Mouse (Mus musculus) liver, embryonic 12.5 days (tissue): ENCODE data around the gene Lpcat2b. TPM values are rescaled to one million over a fixed set of nuclear protein-coding genes. Genes with fewer than 3 reads are reported as not detected.
A peak's percentile ranks its signal among the peaks of the same experiment; 100 is the strongest.

Experiments
- ATAC-seq: fragments of 200-750 bp; cut with Nextera tagmentation; 2 replicates; pipeline ENCODE4 v1.8.0; 2017; ENCODE audit warnings: moderate number of reproducible peaks, mild to moderate bottlenecking, moderate library complexity
- H3K27ac ChIP-seq: fragments of 300-500 bp; sonication (generic); 2 replicates; pipeline ENCODE4 v1.5.1; 2016; ENCODE audit warnings: mild to moderate bottlenecking
- H3K27me3 ChIP-seq: fragments of 300-500 bp; sonication (generic); replicated peaks from 2 replicates; pipeline ENCODE4 v1.6.1; 2016; ENCODE audit warnings: mild to moderate bottlenecking, moderate library complexity
- H3K36me3 ChIP-seq: fragments of 300-500 bp; sonication (generic); 2 replicates; pipeline ENCODE4 v1.6.1; 2016; ENCODE audit warnings: mild to moderate bottlenecking, moderate library complexity
- H3K4me1 ChIP-seq: fragments of 300-500 bp; sonication (generic); 2 replicates; pipeline ENCODE4 v1.6.1; 2016
- H3K4me2 ChIP-seq: fragments of 300-500 bp; sonication (generic); 2 replicates; pipeline ENCODE4 v1.6.1; 2016; ENCODE audit warnings: mild to moderate bottlenecking, moderate library complexity
- H3K4me3 ChIP-seq: fragments of 300-500 bp; sonication (generic); 2 replicates; pipeline ENCODE4 v1.5.1; 2016; ENCODE audit warnings: mild to moderate bottlenecking, moderate library complexity
- H3K9ac ChIP-seq: fragments of 300-500 bp; sonication (generic); 2 replicates; pipeline ENCODE4 v1.6.1; 2016; ENCODE audit warnings: mild to moderate bottlenecking, moderate library complexity
- H3K9me3 ChIP-seq: fragments of 300-500 bp; sonication (generic); replicated peaks from 2 replicates; pipeline ENCODE4 v1.6.1; 2016; ENCODE audit warnings: mild to moderate bottlenecking, moderate library complexity
- WGBS: fragments of 180-500 bp; shearing (Covaris S2); methylation state at CpG from one replicate; pipeline ENCODE4 v1.1.7; 2016; ENCODE audit not compliant: insufficient replicate concordance; 5-methylcytosine and 5-hydroxymethylcytosine counted together
- polyA plus RNA-seq: library from polyadenylated mRNA; unstranded; fragments of >200 nt; fragmentation: Nextera tagmentation; extraction: Ambion mirVana; gene quantifications from 2 replicates; pipeline ENCODE4 v1.2.1, GENCODE M21; 2016

Lpcat2b gene
- polyA plus RNA-seq, 1 experiment from 2014 or later: not detected

DNA sequence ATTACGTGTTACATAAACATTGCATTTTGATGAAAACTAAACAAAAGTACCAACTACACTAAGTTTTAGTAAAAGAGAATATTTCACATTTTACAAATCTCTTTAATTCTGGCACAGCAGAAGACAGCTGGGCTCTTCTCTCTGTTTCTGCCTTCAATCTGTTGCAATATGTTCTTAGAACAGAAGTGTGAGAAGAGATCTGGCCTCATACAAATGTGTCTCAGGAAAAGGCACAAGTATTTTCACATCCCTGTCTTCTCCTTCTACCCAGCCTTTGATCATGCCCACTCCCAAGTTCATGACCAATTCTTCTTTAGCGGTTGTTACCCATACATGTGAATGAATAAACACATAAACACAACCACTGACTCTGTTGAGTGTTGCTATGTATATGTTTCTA, 16.3 kb upstream of the Lpcat2b start:
- no peaks in the 10 kb centered on the region for H3K9me3 ChIP-seq

DNA sequence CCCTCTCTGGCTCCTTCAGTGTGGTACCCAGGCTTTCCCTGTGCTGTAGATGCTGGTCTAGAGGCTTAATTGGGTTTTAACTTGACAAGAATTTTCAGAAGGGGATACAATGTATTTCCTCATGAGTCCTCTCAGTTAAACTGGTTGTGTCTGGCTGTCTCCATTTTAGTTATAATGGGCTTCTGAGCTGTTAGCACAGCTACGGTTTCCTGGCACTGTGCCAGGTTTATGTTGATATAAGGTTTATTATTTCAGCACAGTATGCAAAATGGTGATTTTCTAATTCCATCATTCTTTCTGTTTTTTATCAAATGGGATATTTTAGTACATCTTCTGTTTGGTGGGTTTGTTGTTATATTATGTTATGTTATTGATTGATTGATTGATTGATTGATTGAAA, 9.7 kb upstream of the Lpcat2b start:
- no peak overlapping the region for H3K4me2 ChIP-seq
- no peak for ATAC-seq
- H3K36me3 ChIP-seq: no peaks in the 10 kb centered on the region
- no peaks in the 10 kb centered on the region for H3K9me3 ChIP-seq
- no peaks in the 10 kb centered on the region for H3K4me1 ChIP-seq
- no peak overlapping the region for H3K9ac ChIP-seq
- no peak overlapping the region for H3K27ac ChIP-seq
- H3K27me3 ChIP-seq: no peaks in the 10 kb centered on the region
- WGBS: 59% methylated on average over 1 of the region's 1 CpGs
- no peak overlapping the region for H3K4me3 ChIP-seq

More for the DNA sequence above, 16.3 kb upstream of the Lpcat2b start:
- H3K27me3 ChIP-seq: 0 out of 2 replicates have a peak, but pooled peaks cover 3% of the 10 kb centered on the region
- ATAC-seq: no peak
- no peak overlapping the region for H3K4me3 ChIP-seq
- no peak overlapping the region for H3K27ac ChIP-seq
- H3K4me2 ChIP-seq: no peak overlapping the region
- 58% methylated on average over 2 of the region's 2 CpGs for WGBS
- no peaks in the 10 kb centered on the region for H3K4me1 ChIP-seq
- no peaks in the 10 kb centered on the region for H3K36me3 ChIP-seq
- H3K9ac ChIP-seq: no peak overlapping the region

DNA sequence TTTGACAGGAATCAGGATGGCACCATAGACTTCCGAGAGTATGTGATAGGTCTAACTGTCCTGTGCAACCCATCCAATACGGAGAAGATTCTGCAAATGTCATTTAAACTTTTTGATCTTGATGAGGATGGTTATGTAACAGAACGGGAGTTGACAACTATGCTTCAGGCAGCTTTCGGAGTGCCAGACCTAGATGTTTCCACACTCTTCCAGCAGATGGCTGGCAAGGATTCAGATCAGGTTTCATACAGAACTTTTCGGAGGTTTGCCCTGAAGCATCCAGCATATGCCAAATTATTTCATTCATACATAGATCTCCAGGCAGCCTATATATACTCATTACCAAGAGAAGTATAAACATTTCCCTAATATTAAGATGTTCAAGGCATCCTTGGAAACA, 2.7 kb downstream of the Lpcat2b start:
- Histone ChIP-seq H3K27me3 (peaks cover 27% of the 10 kb centered on the region), H3K4me3 (no peak overlapping the region), H3K27ac (no peak overlapping the region), H3K36me3 (no peaks in the 10 kb centered on the region), H3K4me1 (peaks cover 30% of the 10 kb centered on the region), H3K9me3 (no peaks in the 10 kb centered on the region), H3K4me2 (no peak overlapping the region), H3K9ac (no peak overlapping the region)
- WGBS: 67% methylated on average over 5 of the region's 5 CpGs
- no peak for ATAC-seq

DNA sequence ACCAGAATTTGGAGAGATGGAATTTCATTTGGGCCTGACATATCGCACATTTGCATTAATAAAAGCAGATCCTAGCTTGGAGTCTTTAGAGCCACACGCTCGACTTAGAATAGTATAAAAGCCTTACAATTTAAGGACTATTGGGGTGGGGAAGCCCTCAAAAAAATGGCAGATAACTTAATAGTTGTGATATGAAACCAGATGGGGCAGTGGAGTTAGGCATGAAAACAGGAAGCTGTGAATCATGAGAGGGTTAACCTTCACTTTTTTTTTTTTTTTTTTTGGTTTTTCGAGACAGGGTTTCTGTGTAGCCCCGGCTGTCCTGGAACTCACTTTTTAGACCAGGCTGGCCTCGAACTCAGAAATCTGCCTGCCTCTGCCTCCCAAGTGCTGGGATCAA, 4.8 kb downstream of the Lpcat2b start:
- peaks cover 22% of the 10 kb centered on the region for H3K27me3 ChIP-seq
- 0 out of 2 replicates have a peak overlapping the region, but pooled peaks have one; percentile 93 for H3K27ac ChIP-seq
- no peak for ATAC-seq
- H3K9me3 ChIP-seq: no peaks in the 10 kb centered on the region
- H3K9ac ChIP-seq: no peak overlapping the region
- 70% methylated on average over 6 of the region's 6 CpGs for WGBS
- no peaks in the 10 kb centered on the region for H3K36me3 ChIP-seq
- peaks cover 39% of the 10 kb centered on the region for H3K4me1 ChIP-seq
- no peak overlapping the region for H3K4me2 ChIP-seq
- H3K4me3 ChIP-seq: no peak overlapping the region

DNA sequence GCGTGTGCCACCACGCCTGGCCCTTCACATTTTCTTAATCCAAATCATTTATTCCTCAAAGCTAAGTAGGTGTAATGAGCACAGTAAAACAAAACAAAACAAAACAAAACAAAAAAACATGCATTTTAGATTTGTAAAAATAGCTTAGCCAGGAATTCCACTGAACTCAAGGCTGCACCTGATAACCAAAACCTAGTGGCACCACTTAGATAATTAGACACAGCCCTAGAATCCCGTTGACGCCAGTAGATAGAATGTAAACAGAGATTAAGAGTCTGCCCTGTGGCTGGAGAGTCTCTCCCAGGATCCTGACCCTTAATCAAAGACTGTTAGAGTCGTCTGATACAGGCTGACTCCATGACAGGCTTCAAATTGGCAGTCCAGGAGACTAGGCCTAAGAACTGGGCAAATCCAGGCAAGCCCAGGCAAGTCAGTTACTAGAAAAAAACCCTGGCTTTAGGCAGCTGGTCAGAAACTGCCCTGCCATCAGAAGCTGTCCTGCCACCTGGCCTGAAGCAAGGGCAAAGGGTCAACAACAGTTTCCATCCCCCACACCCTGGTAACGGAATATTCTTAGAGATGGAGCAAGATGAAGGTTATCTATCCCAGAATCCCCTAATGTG, 5.3 kb downstream of the Lpcat2b start:
- 55% methylated on average over 6 of the region's 6 CpGs for WGBS
- peak; percentile 16; the same call in 1 of the 2 replicates for ATAC-seq
- peaks cover 17% of the 10 kb centered on the region for H3K27me3 ChIP-seq

DNA sequence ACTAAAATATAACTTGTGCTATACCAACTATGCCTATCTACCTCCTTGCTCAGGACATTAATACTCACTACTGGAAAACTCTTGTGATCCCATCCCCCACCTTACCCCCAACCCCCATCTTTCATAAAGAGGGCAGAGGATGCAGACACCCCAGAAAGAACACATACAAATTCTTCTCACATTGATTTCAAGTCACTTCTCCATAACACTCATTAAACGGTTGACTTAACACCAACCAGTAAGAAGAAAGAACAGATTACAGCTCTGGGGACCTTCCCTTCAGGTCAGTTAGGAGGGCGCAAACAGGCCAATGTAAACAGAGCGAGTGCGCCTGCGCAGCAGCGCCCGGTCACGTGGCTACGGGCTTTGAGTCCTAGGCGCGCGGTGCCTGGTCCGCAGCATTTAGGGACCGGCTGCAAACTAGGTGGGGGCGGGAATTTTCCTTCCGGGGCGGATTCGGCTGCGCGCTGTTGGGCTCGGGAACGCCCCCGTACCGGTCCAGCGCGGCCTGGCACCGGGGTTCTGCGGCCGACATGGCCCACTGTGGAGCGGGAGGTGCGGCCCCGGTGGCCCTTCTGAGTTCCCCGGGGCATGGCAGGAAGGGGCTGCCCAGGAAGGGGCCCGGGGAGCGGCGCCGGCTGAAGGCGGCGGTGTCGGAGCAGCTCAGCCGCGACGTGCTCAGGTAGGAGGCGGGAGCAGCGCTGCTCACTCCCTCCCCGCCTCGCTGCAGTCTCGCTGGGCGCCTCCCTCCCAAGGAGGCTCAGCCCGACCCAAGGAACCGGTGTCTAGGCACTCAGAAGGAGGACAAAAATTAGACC, 6.3 kb downstream of the Lpcat2b start, which contains the start of gene Btbd8:
Btbd8 (plus strand) TSS at position 534 of the 818 bp plus-strand sequence.
- peaks cover 11% of the 10 kb centered on the region for H3K27me3 ChIP-seq
- WGBS: under 1% methylated on average over 51 of the region's 51 CpGs
- peak within 1 kb of the TSS; percentile 91 for H3K9ac ChIP-seq
- peak within 1 kb of the TSS; percentile 93 for H3K27ac ChIP-seq
- peak; percentile 98 for ATAC-seq
- no peaks in the 10 kb centered on the region for H3K36me3 ChIP-seq
- H3K9me3 ChIP-seq: no peaks in the 10 kb centered on the region
- H3K4me2 ChIP-seq: peak within 1 kb of the TSS; percentile 81
- peaks cover 39% of the 10 kb centered on the region for H3K4me1 ChIP-seq
- H3K4me3 ChIP-seq: peak within 1 kb of the TSS; percentile 84

More for the DNA sequence above, 5.3 kb downstream of the Lpcat2b start:
- Histone ChIP-seq H3K27ac (peak overlapping the region; percentile 93), H3K9ac (no peak overlapping the region), H3K4me1 (peaks cover 39% of the 10 kb centered on the region), H3K4me2 (peak overlapping the region; percentile 81), H3K4me3 (0 out of 2 replicates have a peak overlapping the region, but pooled peaks have one; percentile 84), H3K36me3 (no peaks in the 10 kb centered on the region), H3K9me3 (no peaks in the 10 kb centered on the region)

DNA sequence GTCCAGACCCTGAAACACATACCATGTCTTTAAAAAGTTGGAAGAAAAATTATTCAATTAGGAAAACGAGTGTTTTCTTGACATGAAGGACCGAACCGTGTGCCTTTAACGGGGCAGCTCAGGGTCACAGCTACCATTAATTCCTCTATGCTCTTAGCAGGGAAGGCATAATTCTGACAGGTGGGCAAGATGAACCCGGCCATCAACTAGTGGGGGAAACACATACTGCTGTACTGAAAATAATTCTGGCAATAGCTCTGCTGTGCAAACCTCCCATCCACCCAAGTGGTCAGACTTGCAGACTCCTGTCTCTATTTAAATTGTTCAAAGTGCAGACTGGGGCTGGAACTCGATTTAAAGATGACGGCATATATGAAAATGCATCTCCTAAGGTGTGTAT, 7.0 kb downstream of the Lpcat2b start:
- no peaks in the 10 kb centered on the region for H3K9me3 ChIP-seq
- ATAC-seq: no peak

DNA sequence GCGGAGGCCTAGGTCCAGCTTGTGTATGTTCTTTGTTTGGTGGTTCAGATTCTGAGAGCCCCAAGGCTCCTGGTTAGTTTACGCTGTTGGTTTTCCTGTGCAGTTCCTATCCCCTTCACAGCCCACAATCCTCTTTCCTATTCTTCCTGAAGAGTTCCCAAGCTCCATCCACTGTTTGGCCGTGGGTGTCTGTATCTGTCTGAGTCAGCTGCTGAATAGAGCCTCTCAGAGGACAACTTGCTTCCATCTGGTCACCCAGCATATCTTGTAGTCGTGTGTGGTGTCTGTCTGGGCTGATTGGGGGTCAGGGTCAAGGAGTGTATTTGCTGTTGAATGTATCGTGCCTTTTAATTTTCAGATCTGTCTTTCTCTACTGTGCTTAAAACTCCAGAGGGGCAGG, 10.5 kb downstream of the Lpcat2b start:
- no peaks in the 10 kb centered on the region for H3K9me3 ChIP-seq
- H3K4me2 ChIP-seq: no peak overlapping the region
- H3K36me3 ChIP-seq: no peaks in the 10 kb centered on the region
- peaks cover 24% of the 10 kb centered on the region for H3K4me1 ChIP-seq
- no peak overlapping the region for H3K4me3 ChIP-seq
- no peaks in the 10 kb centered on the region for H3K27me3 ChIP-seq
- no peak overlapping the region for H3K9ac ChIP-seq
- no peak overlapping the region for H3K27ac ChIP-seq
- WGBS: 52% methylated on average over 5 of the region's 5 CpGs
- ATAC-seq: no peak

More for the DNA sequence above, 7.0 kb downstream of the Lpcat2b start:
- H3K9ac ChIP-seq: peak overlapping the region; percentile 91
- no peaks in the 10 kb centered on the region for H3K36me3 ChIP-seq
- peaks cover 39% of the 10 kb centered on the region for H3K4me1 ChIP-seq
- peaks cover 4% of the 10 kb centered on the region for H3K27me3 ChIP-seq
- H3K4me2 ChIP-seq: peak overlapping the region; percentile 81
- peak overlapping the region; percentile 93 for H3K27ac ChIP-seq
- WGBS: 22% methylated on average over 7 of the region's 7 CpGs
- peak overlapping the region; percentile 84 for H3K4me3 ChIP-seq

DNA sequence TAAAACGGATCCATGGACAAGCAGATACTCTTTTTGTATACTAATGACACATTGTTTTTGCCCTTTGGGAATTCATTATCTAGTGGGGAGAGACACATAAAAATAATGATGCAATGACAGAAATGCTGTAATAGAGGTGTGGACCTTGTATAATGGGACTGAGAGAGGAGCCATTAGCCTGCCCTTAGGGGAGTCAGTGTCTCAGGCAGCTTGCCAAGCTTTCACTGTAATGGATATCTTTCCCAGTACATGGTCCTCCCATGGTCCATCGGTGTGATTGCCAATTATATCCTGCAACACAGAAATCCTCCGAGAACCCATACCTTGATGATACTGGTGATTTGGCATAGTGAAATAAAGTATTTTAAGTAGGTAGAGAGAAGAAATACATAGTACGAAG, 12.9 kb downstream of the Lpcat2b start:
- no peak overlapping the region for H3K4me2 ChIP-seq
- no peaks in the 10 kb centered on the region for H3K9me3 ChIP-seq
- peaks cover 7% of the 10 kb centered on the region for H3K4me1 ChIP-seq
- no peaks in the 10 kb centered on the region for H3K36me3 ChIP-seq
- no peak overlapping the region for H3K27ac ChIP-seq
- 73% methylated on average over 4 of the region's 4 CpGs for WGBS
- ATAC-seq: no peak
- no peaks in the 10 kb centered on the region for H3K27me3 ChIP-seq
- H3K9ac ChIP-seq: no peak overlapping the region
- no peak overlapping the region for H3K4me3 ChIP-seq

DNA sequence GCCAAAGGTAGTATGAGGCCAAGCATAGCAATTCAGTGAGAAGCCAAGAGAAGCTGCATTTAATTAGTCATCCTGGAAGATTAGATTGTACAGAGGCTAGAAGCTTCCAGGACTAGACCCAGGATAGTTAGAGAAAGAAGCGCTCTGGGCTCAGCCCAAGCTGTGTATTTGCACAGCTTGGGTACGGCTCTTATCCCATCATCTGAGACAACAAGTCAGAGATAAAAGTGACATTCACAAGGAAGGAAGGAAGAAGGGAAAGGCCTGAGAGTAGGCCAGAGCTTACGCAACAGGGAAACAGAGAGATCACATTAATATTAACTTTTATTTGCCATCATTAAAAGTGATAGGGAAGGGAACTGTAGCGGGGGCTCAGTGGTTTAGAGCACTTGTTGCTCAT, 16.6 kb downstream of the Lpcat2b start:
- no peaks in the 10 kb centered on the region for H3K36me3 ChIP-seq
- H3K4me2 ChIP-seq: no peak overlapping the region
- no peak overlapping the region for H3K4me3 ChIP-seq
- H3K27me3 ChIP-seq: no peaks in the 10 kb centered on the region
- H3K9me3 ChIP-seq: no peaks in the 10 kb centered on the region
- WGBS: 62% methylated on average over 4 of the region's 4 CpGs
- no peaks in the 10 kb centered on the region for H3K4me1 ChIP-seq
- no peak overlapping the region for H3K9ac ChIP-seq
- ATAC-seq: no peak
- H3K27ac ChIP-seq: no peak overlapping the region

DNA sequence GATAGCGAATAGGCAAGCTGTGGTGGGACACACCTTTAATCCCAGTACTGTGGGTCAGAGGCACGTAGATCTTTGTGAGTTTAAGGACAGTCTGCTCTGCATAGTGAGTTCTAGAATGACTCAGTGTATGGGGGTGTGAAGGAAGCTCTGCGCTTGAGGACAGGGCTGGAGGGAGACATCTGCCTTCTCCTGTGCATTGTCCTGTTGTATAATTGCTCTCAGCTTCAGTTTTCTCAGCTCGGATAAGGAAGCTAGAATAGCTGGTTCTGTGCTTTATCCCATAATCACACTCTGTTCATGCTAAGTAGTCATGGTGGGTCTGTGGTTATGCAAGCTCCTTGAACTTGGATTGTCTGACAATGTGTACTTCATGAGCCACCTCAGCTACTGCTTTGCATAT, 17.4 kb downstream of the Lpcat2b start:
- Histone ChIP-seq H3K27me3 (no peaks in the 10 kb centered on the region), H3K9me3 (no peaks in the 10 kb centered on the region), H3K4me3 (no peak overlapping the region), H3K27ac (no peak overlapping the region), H3K4me2 (no peak overlapping the region), H3K9ac (no peak overlapping the region), H3K36me3 (no peaks in the 10 kb centered on the region), H3K4me1 (no peaks in the 10 kb centered on the region)
- 76% methylated on average over 4 of the region's 4 CpGs for WGBS
- no peak for ATAC-seq

DNA sequence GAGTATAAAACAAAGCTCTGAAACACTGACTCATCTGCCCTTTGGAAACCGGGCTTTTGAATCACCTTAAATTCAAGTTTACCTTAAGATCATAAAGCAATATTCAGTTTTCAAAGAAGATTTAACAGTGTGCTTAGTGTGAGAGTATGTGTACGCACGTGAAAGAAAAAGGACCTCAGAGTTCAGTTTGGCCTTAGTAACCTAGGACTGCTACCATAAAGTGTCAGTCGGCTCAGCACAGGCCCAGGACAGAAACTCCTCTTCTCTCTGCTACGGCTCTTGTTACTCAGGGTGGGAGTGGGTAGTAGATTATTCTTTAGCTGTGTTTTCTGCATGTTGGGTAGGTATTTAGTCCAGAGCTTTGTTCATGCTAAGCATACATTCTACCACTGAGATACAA, 18.3 kb downstream of the Lpcat2b start:
- H3K27ac ChIP-seq: no peak overlapping the region
- H3K9ac ChIP-seq: no peak overlapping the region
- H3K4me2 ChIP-seq: no peak overlapping the region
- no peak for ATAC-seq
- WGBS: 76% methylated on average over 5 of the region's 5 CpGs
- H3K9me3 ChIP-seq: no peaks in the 10 kb centered on the region
- no peaks in the 10 kb centered on the region for H3K4me1 ChIP-seq
- no peaks in the 10 kb centered on the region for H3K27me3 ChIP-seq
- no peak overlapping the region for H3K4me3 ChIP-seq
- no peaks in the 10 kb centered on the region for H3K36me3 ChIP-seq
